Mouse (Mus musculus) kidney, adult 2 months (tissue): ENCODE measurements around the gene Zcchc13.

Source experiments
- CTCF ChIP-seq: fragments of 200-500 bp; conservative IDR thresholded peaks from 2 replicates; pipeline ENCODE4 v1.5.1; 2011; ENCODE audit warnings: low read depth, mild to moderate bottlenecking, control low read depth, low read length, moderate library complexity, mixed read lengths; ENCODE audit not compliant: insufficient read depth, insufficient read length
- POLR2A ChIP-seq: fragments of 200-500 bp; IDR thresholded peaks from one replicate; pipeline ENCODE4 v1.6.1; 2011; ENCODE audit warnings: low read depth, low read length, control low read depth

DNA sequence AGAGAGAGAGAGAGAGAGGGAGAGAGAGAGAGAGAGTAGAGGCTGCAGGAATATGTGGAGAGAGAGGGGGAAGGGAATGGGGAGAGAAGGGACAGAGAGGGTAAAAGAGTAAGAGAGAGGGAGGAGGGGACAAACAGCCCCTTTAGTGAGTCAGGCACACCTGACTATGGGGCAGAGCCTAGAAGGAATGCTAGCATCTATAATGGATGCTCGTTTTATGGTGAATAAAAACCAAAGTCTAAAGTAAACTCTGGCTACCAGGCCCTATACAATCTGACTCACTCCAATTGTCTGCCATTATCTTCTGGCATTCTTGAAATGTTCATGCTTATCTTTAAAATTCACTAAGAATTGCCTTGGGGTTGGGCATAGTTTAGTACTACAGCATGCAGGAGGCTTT is 21.7 kb downstream of the Zcchc13 start:
- TF ChIP-seq CTCF (no peak), POLR2A (no peak)
